Mouse (Mus musculus): ENCODE results near the gene Doc2g. TPM values are rescaled to one million over a fixed set of nuclear protein-coding genes. Genes with fewer than 3 reads are reported as not detected.
"Not testable (repeated sequence)": the region's sequence is repeated elsewhere in the genome, so short reads cannot be mapped to it uniquely, and the experiment has no call there.

Gene Doc2g
- polyA plus RNA-seq (2012; fragmentation: generic; extraction: Trizol), result 2.5 TPM

- Histone ChIP-seq H3K4me2 (ENCODE audit: low read depth) (peak within 1 kb of the TSS; percentile 2), H3K27me3 (ENCODE audit: control insufficient read depth, insufficient read depth, insufficient read length) (no peaks in the 10 kb centered on the region), H3K4me3 (no peak within 1 kb of the TSS), H3ac (ENCODE audit: control insufficient read depth, insufficient read length) (no peak within 1 kb of the TSS), H3K36me3 (ENCODE audit: control insufficient read depth, insufficient read depth) (peaks cover 7% of the 10 kb centered on the region), H3K79me2 (ENCODE audit: control insufficient read depth, insufficient read depth) (no peaks in the 10 kb centered on the region)
- peak; percentile 12 for TF ChIP-seq POLR2AphosphoS2 (IDR thresholded peaks at IDR 0.05; ENCODE audit: insufficient read length, low read depth)
- TF ChIP-seq SRF (IDR thresholded peaks at IDR 0.05; ENCODE audit: control insufficient read depth, insufficient read length, low read depth), result no peak
- TF ChIP-seq TCF3 (IDR thresholded peaks at IDR 0.05; ENCODE audit: insufficient read length, low read depth), result no peak
- no peak for TF ChIP-seq MYOG (IDR thresholded peaks at IDR 0.05; ENCODE audit: control insufficient read depth in 1 of 3, insufficient read depth in 1 of 3, insufficient read length in 2 of 3, low read depth in 2 of 3)
Measured at GRCm38 (mm10) chr19:4003112-4003511, at the start of gene Doc2g. Gene Doc2g (plus strand): TSS chr19:4003313.

- H3K27me3 ChIP-seq (ENCODE audit: control insufficient read depth, insufficient read depth, insufficient read length), result no peaks in the 10 kb centered on the region
Measured at GRCm38 (mm10) chr19:3955033-3955432, 48.1 kb upstream of the Doc2g start.

DNA sequence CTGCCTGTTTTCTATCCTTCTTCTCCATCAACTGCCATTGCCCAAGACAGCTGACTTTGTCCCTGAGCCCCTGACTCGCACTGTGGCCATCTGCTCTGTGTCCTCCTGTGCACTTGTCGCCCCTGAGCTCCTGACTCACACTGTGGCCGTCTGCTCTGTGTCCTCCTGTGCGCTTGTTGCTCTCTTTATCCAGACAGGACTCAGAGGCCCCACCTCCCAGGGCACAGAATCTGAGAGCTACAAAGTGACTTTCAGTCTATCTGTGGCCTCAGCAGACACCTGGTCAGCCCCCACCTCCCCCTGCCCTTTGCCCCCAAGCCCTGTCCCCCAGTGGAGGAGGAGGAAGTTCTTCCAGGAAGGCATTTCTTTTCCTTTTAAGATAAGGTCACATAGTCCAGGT is 47.3 kb upstream of the Doc2g start:
- peak in 2 of 3 experiments; percentile 51 to 76 for TF ChIP-seq MYOD1 (IDR thresholded peaks at IDR 0.05; ENCODE audit: control insufficient read depth in 1 of 3, insufficient read length in 2 of 3, low read depth in 2 of 3)
- no peak for TF ChIP-seq SRF (IDR thresholded peaks at IDR 0.05; ENCODE audit: control insufficient read depth, insufficient read length, low read depth)
- TF ChIP-seq MYOG (IDR thresholded peaks at IDR 0.05; ENCODE audit: control insufficient read depth in 1 of 3, insufficient read depth in 1 of 3, insufficient read length in 2 of 3, low read depth in 2 of 3), result peak in 2 of 3 experiments; percentile 60 to 76
- no peak for TF ChIP-seq POLR2A (IDR thresholded peaks at IDR 0.05; ENCODE audit: insufficient read length, low read depth)
- Histone ChIP-seq H3K4me2 (ENCODE audit: low read depth) (no peak overlapping the region), H3K79me2 (ENCODE audit: control insufficient read depth, insufficient read depth) (no peaks in the 10 kb centered on the region), H3K36me3 (ENCODE audit: control insufficient read depth, insufficient read depth) (no peaks in the 10 kb centered on the region), H3ac (ENCODE audit: control insufficient read depth, insufficient read length) (no peak overlapping the region), H3K4me3 (no peak overlapping the region), H3K27me3 (ENCODE audit: control insufficient read depth, insufficient read depth, insufficient read length) (no peaks in the 10 kb centered on the region)

More at GRCm38 (mm10) chr19:3955033-3955432, 48.1 kb upstream of the Doc2g start:
- no peaks in the 10 kb centered on the region for H3K36me3 ChIP-seq (ENCODE audit: control insufficient read depth, insufficient read depth)
- H3K4me3 ChIP-seq, result no peak overlapping the region
- H3ac ChIP-seq (ENCODE audit: control insufficient read depth, insufficient read length), result no peak overlapping the region
- no peaks in the 10 kb centered on the region for H3K79me2 ChIP-seq (ENCODE audit: control insufficient read depth, insufficient read depth)
- no peak for TF ChIP-seq POLR2AphosphoS2 (IDR thresholded peaks at IDR 0.05; ENCODE audit: insufficient read length, low read depth)
- no peak for TF ChIP-seq E2F4 (IDR thresholded peaks at IDR 0.05; ENCODE audit: insufficient read depth)
- TF ChIP-seq MAX (IDR thresholded peaks at IDR 0.05; ENCODE audit: low read depth), result no peak
- no peak for TF ChIP-seq TCF3 (IDR thresholded peaks at IDR 0.05; ENCODE audit: insufficient read length, low read depth)
- no peak for TF ChIP-seq CEBPB (IDR thresholded peaks at IDR 0.05; ENCODE audit: insufficient read depth, poor library complexity, severe bottlenecking)
- no peak for TF ChIP-seq TCF12 (IDR thresholded peaks at IDR 0.05; ENCODE audit: insufficient read depth, poor library complexity, severe bottlenecking)
- TF ChIP-seq MYOG (IDR thresholded peaks at IDR 0.05; ENCODE audit: control insufficient read depth in 1 of 3, insufficient read depth in 1 of 3, insufficient read length in 2 of 3, low read depth in 2 of 3), result no peak
- no peak for TF ChIP-seq REST (IDR thresholded peaks at IDR 0.05; ENCODE audit: insufficient read depth, insufficient read length)
- no peak overlapping the region for H3K4me2 ChIP-seq (ENCODE audit: low read depth)

GRCm38 (mm10) chr19:3957296-3958036 is 45.6 kb upstream of the Doc2g start:
- H3K4me2 ChIP-seq (ENCODE audit: low read depth); H3K4me3 ChIP-seq; H3ac ChIP-seq (ENCODE audit: control insufficient read depth, insufficient read length); H3K27me3 ChIP-seq (ENCODE audit: control insufficient read depth, insufficient read depth, insufficient read length); H3K79me2 ChIP-seq (ENCODE audit: control insufficient read depth, insufficient read depth); H3K36me3 ChIP-seq (ENCODE audit: control insufficient read depth, insufficient read depth): not testable (repeated sequence)

DNA sequence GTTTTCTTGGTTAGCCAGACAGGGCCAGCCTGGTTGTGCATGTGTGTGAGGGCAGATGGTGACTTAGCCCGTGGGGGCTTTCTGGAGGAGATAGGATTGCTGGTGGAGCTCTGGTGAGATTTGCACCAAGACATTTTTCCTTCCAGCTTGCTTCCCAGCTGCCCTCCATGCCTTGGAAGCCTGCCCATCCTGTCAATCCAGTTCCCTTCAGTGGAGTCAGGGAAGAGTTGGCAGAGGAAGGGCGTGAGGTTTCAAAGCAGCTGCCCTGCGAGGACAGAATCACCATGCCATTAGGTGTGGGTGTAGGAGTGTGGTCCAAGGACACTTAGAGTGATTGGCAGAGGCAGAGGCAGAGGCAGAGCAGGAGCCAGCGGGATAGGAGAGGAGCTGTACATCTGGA is 44.6 kb upstream of the Doc2g start, which contains the start of gene Aldh3b3:
Gene Aldh3b3, plus strand, starts transcription at position 176 of the 400 bp plus-strand sequence.
- no peak within 1 kb of the TSS for H3ac ChIP-seq (ENCODE audit: control insufficient read depth, insufficient read length)
- no peaks in the 10 kb centered on the region for H3K36me3 ChIP-seq (ENCODE audit: control insufficient read depth, insufficient read depth)
- TF ChIP-seq TCF12 (IDR thresholded peaks at IDR 0.05; ENCODE audit: insufficient read depth, poor library complexity, severe bottlenecking) (no peak), REST (IDR thresholded peaks at IDR 0.05; ENCODE audit: insufficient read depth, insufficient read length) (no peak), POLR2A (IDR thresholded peaks at IDR 0.05; ENCODE audit: insufficient read length, low read depth) (no peak), MYOD1 (IDR thresholded peaks at IDR 0.05; ENCODE audit: control insufficient read depth in 1 of 3, insufficient read length in 2 of 3, low read depth in 2 of 3) (peak in 2 of 3 experiments; percentile 66 to 85), USF1 (IDR thresholded peaks at IDR 0.05; ENCODE audit: low read depth) (no peak), MYOG (IDR thresholded peaks at IDR 0.05; ENCODE audit: control insufficient read depth in 1 of 3, insufficient read depth in 1 of 3, insufficient read length in 2 of 3, low read depth in 2 of 3) (peak in 1 of 3 experiments; percentile 31), TCF3 (IDR thresholded peaks at IDR 0.05; ENCODE audit: insufficient read length, low read depth) (no peak), SRF (IDR thresholded peaks at IDR 0.05; ENCODE audit: control insufficient read depth, insufficient read length, low read depth) (no peak), CEBPB (IDR thresholded peaks at IDR 0.05; ENCODE audit: insufficient read depth, poor library complexity, severe bottlenecking) (no peak)
- no peak within 1 kb of the TSS for H3K4me3 ChIP-seq
- peak within 1 kb of the TSS; percentile 16 for H3K4me2 ChIP-seq (ENCODE audit: low read depth)
- H3K27me3 ChIP-seq (ENCODE audit: control insufficient read depth, insufficient read depth, insufficient read length), result no peaks in the 10 kb centered on the region
- no peaks in the 10 kb centered on the region for H3K79me2 ChIP-seq (ENCODE audit: control insufficient read depth, insufficient read depth)
